Mouse (Mus musculus) c-Kit-positive CD71-positive TER-119-positive erythroid progenitor cells, embryonic 14.5 days (primary cell): Measurements from ENCODE around the gene Ust.
A peak's percentile ranks its signal among the peaks of the same experiment; 100 is the strongest.

Source experiments
- DNase-seq: peaks from one replicate; pipeline ENCODE4 v3.0.0-alpha.2; 2013; ENCODE audit warnings: low spot score

Ust gene

GRCm38 (mm10) chr10:8320771-8321170 is 197.9 kb downstream of the Ust start:
- DNase-seq: no peak

GRCm38 (mm10) chr10:8309435-8309834 is 209.2 kb downstream of the Ust start:
- no peak for DNase-seq

DNA sequence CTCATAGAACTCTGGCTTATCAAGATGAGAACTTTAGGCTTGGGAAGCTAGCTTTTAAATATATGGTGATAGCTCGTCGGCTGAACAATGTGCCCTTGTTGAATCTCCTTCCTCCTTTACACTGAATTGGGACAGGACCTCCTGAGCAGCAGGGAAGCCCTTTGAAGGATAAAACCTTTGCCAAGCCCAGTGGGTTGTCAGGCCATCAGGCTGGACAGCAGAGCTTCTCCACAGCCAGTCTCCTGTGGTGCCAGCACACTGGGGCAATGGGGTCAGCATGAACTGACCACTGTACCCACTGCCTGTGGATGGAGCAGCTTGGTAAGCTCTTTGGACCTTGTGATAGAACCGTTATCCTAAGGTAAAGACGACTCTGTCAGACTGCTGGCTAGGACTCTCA is 214.4 kb downstream of the Ust start:
- no peak for DNase-seq

GRCm38 (mm10) chr10:8299166-8299565 is 219.5 kb downstream of the Ust start:
- DNase-seq: no peak

GRCm38 (mm10) chr10:8297214-8297613 is 221.4 kb downstream of the Ust start:
- no peak for DNase-seq

DNA sequence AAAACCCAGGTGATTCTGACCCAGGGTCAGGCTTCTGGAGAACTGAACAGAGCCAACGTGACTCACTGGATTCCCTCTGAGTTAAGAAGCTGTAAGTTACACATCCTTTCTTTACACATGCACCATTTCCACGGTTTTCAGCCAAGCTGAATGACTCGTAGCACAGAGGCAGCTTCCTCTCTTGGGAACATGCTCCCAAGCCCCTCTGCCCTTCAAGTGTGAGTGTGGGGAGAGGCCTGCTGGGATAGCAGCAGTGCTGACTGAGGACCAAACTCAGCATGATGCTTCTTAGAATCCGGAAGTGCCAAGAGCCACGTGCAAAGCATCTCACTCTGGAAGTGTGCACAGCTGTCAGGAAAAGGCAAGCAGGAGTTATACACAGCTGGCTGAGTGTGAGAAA is 228.0 kb downstream of the Ust start:
- DNase-seq: no peak

DNA sequence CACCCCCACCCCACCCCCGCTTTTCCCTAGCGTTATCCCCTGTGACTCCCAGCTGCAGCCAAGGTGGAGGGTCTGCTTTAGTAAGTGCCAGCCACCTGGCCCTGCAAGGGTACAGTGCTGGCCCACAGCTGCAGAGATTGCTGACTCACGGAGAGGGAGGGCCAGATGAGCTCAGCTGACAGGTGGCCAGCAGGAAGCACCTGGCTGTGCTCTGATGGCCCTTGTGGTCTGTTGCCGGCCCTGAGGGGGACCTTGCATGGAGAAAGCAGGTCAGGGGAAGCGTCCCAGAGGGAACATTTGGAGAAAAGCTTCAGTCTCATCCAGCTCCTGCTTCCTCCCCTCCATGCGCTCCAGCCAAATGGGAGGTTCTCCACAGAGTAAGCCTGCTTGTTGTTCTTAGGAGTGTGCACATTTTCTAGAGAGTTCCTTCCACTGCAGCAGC is 231.3 kb downstream of the Ust start:
- DNase-seq: no peak

GRCm38 (mm10) chr10:8283991-8284390 is 234.6 kb downstream of the Ust start:
- no peak for DNase-seq

DNA sequence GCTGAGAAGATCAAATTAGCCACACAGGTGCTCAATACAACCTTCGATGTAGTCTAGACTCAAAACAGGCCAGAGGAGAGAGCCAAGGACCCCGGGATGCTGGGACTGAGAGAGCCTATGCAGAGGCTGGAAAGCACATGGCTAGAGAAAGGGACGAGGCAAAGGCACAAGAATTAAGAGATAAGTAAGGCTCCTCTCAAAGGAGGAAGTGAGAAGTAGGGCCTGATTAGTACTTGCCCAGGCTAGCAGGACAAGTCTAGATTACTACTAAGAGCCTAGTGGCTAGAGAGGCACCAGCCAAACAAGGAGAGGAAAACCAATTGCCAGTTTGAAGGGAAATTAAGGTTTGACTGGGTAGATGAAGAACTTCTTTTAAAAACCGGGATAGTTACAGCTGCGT is 241.5 kb downstream of the Ust start:
- DNase-seq: no peak

- no peak for DNase-seq
These were observed 248.9 kb downstream of the Ust start for GRCm38 (mm10) chr10:8269681-8270080.

DNA sequence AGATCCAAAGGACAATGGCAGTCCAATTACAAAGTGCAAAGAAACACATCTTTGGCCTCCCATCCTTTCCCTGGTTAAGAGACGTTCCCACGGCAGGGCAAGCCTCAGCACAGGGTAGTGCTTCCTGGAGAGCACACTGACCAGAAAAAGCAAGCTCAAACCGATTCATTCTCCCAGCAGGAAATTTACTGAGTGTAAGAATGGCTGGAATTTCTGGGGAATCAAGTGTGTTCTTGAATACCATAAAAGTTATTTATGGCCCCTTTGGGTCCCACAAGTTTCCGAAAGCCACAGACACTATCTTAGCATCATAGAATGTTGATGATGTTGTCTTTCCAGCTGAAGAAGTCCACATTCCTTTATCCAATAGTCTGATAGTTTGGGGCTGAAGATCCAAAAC is 258.9 kb downstream of the Ust start:
- no peak for DNase-seq

DNA sequence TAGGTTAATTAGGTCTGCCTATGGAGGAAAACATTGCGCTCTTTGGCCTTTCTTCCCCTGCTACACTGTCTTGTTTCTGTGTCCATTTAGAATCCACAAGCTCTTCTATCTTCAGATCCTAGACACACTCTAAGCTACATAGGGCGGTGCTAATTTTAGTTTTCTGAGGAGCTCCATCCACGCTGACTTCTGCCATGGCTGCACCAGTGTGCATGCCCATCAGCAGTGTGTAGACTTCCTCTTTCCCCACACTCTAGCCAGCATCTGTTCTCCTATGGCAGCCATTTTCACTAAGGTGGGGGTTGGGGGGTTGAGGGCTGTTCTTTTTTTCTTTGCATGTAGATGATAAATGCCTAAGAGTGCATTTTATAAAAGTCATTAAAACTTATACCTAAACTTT is 268.6 kb downstream of the Ust start:
- no peak for DNase-seq

- peak; percentile 29 for DNase-seq
These were observed 276.3 kb downstream of the Ust start for GRCm38 (mm10) chr10:8242336-8242735.

DNA sequence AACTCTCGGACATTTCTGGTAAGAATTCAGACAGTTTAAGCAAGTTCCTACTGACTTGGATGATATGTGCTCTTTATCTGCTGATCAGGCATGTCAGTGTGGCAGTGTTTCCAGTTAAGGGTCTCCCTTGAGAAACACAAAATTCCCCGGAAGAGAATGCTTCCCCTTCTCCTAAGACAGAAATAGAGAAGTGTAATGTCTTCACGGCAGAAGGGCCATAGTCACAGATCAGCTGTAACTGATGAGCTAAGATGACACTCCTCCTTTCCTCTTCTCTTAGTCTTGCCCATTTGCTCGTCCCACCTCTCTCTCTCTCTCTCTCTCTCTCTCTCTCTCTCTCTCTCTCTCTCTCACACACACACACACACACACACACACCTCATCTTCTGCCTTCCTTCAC is 277.9 kb downstream of the Ust start:
- no peak for DNase-seq

DNA sequence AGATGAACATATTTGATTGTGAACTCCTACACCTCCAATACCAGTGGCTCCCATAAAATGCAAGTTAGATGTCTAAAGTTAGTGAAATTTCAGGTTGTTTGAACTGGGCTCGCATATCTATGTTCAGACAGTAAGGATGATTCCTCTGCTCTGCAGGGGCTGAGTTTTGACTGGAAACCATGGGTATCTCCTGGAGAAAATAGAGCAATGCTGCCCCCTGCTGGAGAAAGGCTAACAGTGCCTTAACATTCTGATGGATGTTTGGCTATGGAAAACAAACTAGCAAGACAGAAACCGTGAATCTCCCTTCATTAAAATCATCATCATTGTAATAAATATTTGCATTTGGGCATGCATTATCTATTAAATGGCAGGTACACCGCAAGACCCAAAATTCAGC is 278.4 kb downstream of the Ust start:
- DNase-seq: peak; percentile 61

GRCm38 (mm10) chr10:8236780-8237571 is 281.6 kb downstream of the Ust start:
- DNase-seq: no peak

DNA sequence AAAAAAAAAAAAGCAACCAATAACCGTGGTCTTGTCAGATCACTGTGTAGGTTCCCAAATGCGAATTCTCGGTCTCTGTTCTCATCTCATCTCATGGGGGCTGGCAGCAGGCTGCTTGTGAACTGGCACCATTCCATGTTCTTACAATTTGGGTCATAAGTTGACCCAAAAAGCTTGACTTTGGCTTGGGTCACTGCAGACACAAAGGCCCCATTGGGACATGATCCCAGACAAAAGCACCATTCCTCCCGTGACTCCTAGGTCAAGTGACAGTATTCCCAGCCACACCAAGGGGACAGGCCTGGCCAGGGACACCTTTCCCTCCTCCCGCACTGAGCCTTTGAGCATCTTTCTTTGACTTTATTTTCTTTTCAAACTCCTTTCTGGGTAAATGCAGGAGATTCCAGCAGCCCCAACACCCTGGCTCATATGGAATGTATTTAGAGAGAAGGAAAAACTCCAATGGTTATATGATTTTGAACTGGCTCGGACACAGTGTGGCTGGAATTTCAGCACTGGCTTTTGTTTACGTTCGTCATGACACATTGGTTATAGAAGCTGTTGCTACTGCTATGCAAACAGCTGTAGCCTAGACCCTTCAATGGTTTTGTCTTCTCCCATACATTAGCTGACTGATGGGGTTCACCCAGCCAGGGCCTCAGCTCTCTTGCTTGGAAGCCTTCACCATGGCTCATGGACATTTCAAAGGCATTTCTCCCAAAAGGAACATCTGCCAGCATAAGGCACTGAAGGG is 285.3 kb downstream of the Ust start:
- DNase-seq: no peak

DNA sequence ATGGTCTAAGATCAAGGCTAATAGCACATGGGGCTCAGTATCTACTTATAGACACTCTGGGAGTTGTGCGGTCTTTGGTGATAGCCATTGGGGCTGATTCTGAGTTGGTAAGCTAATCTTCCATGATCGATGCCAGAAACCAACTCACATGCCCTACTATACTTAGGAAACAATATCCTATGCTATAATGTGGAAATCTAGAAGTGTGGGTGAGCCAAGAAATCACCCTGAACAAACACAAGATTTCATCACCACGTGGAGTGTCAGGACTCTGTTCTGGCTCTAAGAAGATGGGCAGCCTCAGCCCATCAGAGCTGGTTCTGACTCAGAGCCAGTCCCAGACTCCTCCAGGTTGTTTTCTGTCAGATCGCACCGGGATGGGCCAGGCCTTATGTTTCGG is 286.1 kb downstream of the Ust start:
- DNase-seq: no peak

- DNase-seq: no peak
These were observed 290.3 kb downstream of the Ust start for GRCm38 (mm10) chr10:8228375-8228743.

GRCm38 (mm10) chr10:8227705-8228374 is 290.8 kb downstream of the Ust start:
- DNase-seq: no peak

DNA sequence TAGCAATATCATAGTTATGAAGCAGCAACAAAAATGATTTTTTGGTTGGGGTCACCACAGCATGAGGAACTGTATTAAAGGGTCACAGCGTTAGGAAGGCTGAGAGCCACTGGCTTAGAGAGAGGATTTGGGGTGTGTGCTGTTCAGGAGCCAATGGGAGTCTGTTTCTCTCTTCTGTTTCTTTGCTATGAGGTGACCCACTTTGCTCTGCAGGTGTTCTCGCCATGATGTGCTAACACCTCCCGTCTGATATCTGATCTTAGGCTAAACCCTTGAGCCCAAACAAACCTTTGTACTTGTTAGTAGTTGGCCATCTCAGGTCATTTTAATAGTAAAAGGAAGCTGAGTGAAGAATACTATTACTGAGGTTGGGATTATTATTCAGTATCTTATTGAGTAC is 292.0 kb downstream of the Ust start:
- DNase-seq: no peak

GRCm38 (mm10) chr10:8224641-8225040 is 294.0 kb downstream of the Ust start:
- DNase-seq: no peak

GRCm38 (mm10) chr10:8224046-8224445 is 294.6 kb downstream of the Ust start:
- DNase-seq: no peak
